Mouse (Mus musculus) megakaryocyte-erythroid progenitor cell, adult 5-6 weeks (primary cell): Measurements from ENCODE around the gene Secisbp2. TPM values are rescaled to one million over a fixed set of nuclear protein-coding genes. Genes with fewer than 3 reads are reported as not detected.
"Not testable (repeated sequence)": the region's sequence is repeated elsewhere in the genome, so short reads cannot be mapped to it uniquely, and the experiment has no call there.

Experiments
- ATAC-seq: replicated peaks from 2 replicates; pipeline ENCODE4 v1.8.0; 2016; ENCODE audit warnings: mild to moderate bottlenecking, inconsistent platforms; ENCODE audit not compliant: severe bottlenecking, poor library complexity, low FRiP score, low TSS enrichment
- total RNA-seq, 2 experiments: library from RNA; stranded (forward) in 1 of 2; stranded (reverse) in 1 of 2; fragments of 200-1000, 215-1000 nt in 1 of 2; fragments of >200 nt in 1 of 2; fragmentation: Nextera tagmentation in 1 of 2; gene quantifications; 2 replicates each; pipeline ENCODE4 v1.2.3; 2014 to 2017

Secisbp2 gene
- total RNA-seq, 2 experiments from 2014 or later, result 29.6 to 33.2 TPM

- ATAC-seq, result no peak
Measured at GRCm38 (mm10) chr13:51641424-51641823, 10.1 kb upstream of the Secisbp2 start.

GRCm38 (mm10) chr13:51642171-51642778 lies 9.2 kb upstream of the Secisbp2 start:
- no peak for ATAC-seq

- no peak for ATAC-seq
Measured at GRCm38 (mm10) chr13:51643924-51644828, 7.3 kb upstream of the Secisbp2 start.

GRCm38 (mm10) chr13:51644829-51645789 lies 6.4 kb upstream of the Secisbp2 start, which contains the start of gene Cks2:
TSS of gene Cks2 (plus strand) at chr13:51645232.
- peak; percentile 93 for ATAC-seq

GRCm38 (mm10) chr13:51645872-51646271 lies 5.6 kb upstream of the Secisbp2 start:
- 0 out of 2 replicates have a peak, but pooled peaks have one; percentile 22 for ATAC-seq

- ATAC-seq, result no peak
Measured at GRCm38 (mm10) chr13:51646362-51647027, 5.0 kb upstream of the Secisbp2 start.

- ATAC-seq, result no peak
Measured at GRCm38 (mm10) chr13:51647770-51648169, 3.7 kb upstream of the Secisbp2 start.

GRCm38 (mm10) chr13:51648237-51648636 lies 3.3 kb upstream of the Secisbp2 start:
- ATAC-seq, result no peak

- no peak for ATAC-seq
Measured at GRCm38 (mm10) chr13:51649740-51650139, 1.8 kb upstream of the Secisbp2 start.

GRCm38 (mm10) chr13:51653159-51653558 lies 1.7 kb downstream of the Secisbp2 start:
- ATAC-seq, result no peak

- ATAC-seq, result no peak
Measured at GRCm38 (mm10) chr13:51653961-51654360, 2.5 kb downstream of the Secisbp2 start.

- ATAC-seq, result no peak
Measured at GRCm38 (mm10) chr13:51656516-51657235, 5.2 kb downstream of the Secisbp2 start.

GRCm38 (mm10) chr13:51658094-51658493 lies 6.6 kb downstream of the Secisbp2 start:
- no peak for ATAC-seq

GRCm38 (mm10) chr13:51659573-51659972 lies 8.1 kb downstream of the Secisbp2 start:
- ATAC-seq, result no peak

- ATAC-seq, result no peak
Measured at GRCm38 (mm10) chr13:51663561-51663960, 12.1 kb downstream of the Secisbp2 start.

- not testable (repeated sequence) for ATAC-seq
Measured at GRCm38 (mm10) chr13:51668195-51668594, 16.7 kb downstream of the Secisbp2 start.

GRCm38 (mm10) chr13:51676641-51677040 lies 25.1 kb downstream of the Secisbp2 start:
- peak; percentile 26 for ATAC-seq

GRCm38 (mm10) chr13:51677041-51677440 lies 25.5 kb downstream of the Secisbp2 start:
- ATAC-seq, result peak; percentile 8; the same call in 1 of the 2 replicates
